Mouse (Mus musculus) left cerebral cortex, adult 9 months (tissue): ENCODE measurements around the gene Etfdh.

Experiments
- DNase-seq, 2 experiments: peaks; one replicate each; pipeline ENCODE4 v3.0.0; 2022; ENCODE audit warnings: low spot score in 2 of 2

Etfdh gene

GRCm38 (mm10) chr3:79629416-79629730 is at the start of gene Etfdh:
Gene Etfdh (minus strand): TSS chr3:79629500.
- peak in 1 of 2 experiments; percentile 59 for DNase-seq

DNA sequence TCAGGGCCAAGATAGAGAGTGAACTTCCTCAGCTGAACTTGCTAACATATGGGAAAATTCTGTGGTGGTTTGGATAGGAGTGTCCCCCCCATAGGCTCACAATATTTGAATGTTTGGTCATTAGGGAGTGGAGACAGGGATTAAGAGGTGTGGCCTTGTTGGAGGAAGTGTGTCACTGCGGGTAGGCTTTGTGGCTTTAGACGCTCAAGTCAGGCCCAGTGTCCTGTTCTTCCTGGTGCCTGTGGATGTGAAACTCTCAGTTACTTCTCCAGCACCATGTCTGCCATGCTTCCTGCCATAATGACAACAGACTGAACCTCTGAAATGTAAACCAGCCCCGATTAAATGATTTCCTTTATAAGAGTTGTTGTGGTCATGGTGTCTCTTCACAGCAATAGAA is 47.1 kb upstream of the Etfdh start:
- DNase-seq: no peak

DNA sequence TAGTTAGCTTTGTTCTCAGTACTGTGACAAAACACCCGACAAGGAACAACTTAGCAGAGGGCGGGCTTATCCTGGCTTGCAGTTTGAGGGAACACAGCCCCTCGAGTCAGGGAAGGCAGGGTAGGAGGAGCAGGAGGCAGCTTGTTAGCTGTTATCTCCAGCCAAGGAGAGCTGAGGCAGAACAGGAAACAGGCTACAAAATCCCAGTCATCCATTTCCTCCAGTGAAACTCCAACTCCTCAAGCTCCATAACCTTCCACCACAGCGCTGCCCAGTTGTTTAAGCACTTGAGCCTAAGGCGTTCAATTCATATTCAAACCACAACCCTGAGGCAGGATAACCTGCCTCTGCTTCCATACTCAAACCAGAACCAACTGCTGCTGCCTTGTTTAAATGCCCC is 45.3 kb upstream of the Etfdh start:
- no peak for DNase-seq

DNA sequence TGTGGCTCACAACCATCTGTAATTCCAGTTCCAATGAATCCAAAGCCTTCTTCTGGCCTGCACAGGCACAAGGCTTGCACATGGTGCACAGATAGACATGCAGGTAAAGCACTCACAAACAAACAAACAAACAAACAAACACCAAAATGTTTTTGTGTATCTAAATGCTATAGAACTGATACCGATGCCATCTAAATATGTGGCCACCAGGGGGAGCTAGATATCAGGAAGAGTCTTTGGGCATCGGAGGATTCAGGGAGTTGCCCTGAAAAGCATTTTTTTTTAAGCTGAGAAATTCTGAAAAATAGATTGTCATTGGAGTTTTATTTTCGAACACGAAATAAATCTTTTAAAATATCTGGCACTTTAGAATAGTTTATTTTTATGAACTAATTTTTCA is 43.8 kb upstream of the Etfdh start:
- DNase-seq: peak in 1 of 2 experiments; percentile 75

GRCm38 (mm10) chr3:79672188-79672587 is 42.9 kb upstream of the Etfdh start:
- no peak for DNase-seq

DNA sequence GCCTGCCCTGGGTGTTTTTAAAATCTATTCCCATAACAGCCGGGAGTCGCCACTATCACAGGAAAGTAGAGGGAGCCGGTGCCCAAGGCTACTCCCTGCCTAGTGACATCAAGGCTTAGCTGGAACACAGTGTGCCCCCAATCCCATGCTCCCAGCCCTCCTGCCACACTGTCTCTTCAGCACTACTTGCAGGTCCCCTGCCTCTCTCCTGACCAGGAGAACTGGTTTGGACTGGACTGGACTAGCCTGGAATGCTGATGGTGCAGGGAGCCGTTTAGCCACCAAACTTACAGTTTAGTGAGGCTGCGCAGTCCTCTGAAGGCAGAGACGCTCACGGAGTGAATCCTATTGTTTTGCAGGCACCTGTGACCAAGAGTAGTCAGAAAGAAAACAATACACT is 41.3 kb upstream of the Etfdh start:
- no peak for DNase-seq

DNA sequence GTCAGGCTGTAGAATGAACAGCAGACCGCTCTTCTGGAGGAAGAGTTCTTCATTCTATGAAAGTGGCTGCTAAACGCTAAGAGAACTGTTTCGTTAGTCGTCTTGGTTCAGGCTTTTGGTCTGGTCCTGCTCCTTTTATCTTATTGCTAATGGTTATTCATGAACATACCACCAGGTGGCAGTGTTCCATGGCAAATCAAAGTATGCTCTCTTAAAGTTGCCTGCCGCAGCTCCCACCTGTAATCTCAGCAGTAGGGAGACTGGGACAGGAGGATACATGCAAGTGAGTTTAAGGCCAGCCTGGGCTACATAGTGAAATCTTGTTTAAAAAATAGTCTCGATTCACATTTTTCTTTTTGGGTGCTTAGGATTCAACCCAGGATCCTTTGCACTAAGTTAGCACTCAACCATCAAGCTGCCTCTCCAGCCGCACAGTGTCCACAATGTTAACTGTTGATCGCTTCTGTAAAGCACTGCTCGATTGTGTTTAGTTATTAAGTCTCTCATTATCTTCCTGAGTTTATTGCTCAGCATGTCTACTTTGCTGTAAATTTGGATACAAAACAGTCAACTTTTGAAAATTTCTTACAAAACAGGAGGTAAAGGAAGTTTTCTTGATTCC is 35.6 kb upstream of the Etfdh start:
- DNase-seq: peak in 1 of 2 experiments; percentile 55

GRCm38 (mm10) chr3:79656682-79657081 is 27.4 kb upstream of the Etfdh start:
- DNase-seq: no peak

GRCm38 (mm10) chr3:79652129-79652528 is 22.8 kb upstream of the Etfdh start:
- no peak for DNase-seq

GRCm38 (mm10) chr3:79628561-79629415 is 512 bp downstream of the Etfdh start, which contains the start of gene 4930579G24Rik:
Gene 4930579G24Rik (plus strand): TSS chr3:79629079.
- DNase-seq: peak; percentile 98 to 100

- DNase-seq: no peak
Measured at GRCm38 (mm10) chr3:79628182-79628560, 1.1 kb downstream of the Etfdh start.

GRCm38 (mm10) chr3:79627484-79628181 is 1.7 kb downstream of the Etfdh start:
- no peak for DNase-seq

DNA sequence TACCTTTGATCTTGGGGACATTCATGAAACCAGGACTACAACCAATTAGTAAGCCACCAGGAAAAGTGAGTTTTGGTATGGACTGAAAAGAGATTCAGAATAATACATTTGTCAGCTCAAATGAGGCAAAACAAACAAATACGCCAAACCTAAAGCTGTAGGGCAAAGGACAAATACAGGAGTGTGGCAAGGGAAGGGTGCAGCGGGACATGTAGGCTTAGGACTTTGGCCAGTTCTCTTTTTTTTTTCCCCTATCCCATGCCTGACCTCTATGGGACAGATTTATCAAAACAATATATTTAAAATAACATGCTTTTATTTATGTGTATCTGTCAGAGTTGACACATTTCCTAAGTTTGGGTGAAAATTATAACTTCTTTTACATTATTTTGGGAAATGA is 19.4 kb downstream of the Etfdh start:
- DNase-seq: no peak

DNA sequence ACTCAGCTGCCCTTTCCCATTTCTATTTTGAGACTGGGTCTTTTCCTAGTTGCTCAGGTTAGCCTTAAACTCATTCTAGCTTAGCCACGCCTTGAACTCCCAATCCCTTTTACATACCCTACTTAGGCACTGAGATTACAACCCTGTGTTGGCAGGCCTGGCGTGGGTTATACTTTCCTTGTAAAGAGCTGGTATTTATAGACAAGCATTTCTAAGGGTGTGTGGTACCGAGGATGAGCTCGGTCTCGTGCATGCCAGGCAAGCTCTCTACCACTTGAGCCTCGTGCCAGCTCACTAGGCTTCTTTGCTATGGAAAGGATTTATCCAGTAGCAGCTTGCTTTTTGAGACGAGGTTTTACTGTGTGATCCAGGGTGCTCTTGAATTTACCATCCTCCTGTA is 33.8 kb downstream of the Etfdh start:
- no peak for DNase-seq

DNA sequence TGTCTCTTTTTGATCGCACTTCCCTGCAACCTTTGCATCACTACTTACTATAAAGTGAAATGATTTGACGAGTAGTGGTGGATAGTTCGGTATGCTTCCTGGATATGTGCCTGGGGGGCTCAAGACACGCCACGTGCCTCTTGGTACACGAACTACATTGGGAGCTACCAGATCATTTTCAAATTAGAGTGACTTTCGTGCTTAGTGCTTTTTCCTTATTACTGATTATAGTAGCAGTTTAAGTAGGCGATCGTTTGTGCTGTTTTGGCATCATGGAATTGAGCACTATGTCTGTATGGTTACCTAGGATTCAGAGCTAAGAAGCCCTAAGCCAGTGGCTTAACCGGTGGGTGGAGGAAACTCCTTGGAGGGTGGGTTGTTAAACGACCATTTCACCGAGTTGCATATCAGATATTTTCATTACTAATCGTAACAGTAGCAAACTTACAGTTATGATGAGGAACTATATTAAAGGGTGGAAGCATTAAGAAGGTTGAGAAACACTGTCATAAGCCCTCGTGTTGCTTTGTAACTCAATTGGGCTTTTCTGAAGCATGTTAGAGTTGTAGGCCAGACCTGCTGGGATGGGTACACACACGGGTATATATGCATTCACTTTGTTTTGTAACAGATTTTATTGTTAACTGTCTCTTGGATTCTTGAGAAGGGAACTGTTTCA is 37.4 kb downstream of the Etfdh start:
- DNase-seq: no peak

DNA sequence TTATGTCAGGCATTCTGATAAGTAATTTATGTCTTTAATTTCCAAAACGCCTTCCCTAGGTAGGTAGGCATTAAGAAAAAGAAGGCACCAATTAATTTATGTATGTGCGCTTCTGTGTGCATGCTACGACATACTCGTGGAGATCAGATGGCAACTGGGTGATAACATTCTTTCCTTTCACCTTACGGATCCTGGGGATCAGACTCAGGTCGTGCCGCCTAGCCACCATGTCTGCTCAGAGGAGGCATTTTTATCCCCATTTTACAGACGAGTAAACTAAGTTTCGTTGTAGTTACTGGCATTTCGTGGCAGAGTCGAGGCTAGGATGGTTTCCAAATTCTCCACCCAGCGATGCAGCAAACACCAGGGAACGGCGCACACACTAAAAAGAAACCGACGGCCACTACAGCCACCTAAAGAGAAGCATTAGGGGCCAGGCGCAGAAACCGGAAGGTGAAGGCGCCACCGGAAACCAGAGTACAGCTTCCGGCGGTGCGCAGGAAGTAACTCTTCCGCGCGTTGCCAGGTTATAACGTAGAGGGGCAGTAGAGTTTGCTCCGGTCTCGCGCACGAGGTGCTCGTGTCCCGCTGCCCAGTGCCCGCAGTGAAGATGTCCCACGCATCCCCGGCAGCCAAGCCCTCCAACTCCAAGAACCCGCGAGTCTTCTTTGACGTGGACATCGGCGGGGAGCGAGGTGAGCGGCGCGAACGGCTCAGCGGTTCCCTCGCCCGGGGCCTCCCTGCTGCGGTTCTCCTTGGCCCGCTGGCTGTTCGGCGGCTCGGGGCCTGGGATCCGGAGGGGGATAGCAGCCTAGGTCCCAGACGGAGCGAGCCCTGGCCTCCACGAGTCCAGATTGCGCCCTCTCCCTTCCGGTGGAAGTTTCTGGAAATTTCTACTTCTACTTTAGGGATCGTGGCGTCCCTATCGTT is 38.2 kb downstream of the Etfdh start, which contains the start of gene Ppid:
Gene Ppid, plus strand, starts transcription at position 480 of the 930 bp plus-strand sequence.
- DNase-seq: peak; percentile 25 to 77

DNA sequence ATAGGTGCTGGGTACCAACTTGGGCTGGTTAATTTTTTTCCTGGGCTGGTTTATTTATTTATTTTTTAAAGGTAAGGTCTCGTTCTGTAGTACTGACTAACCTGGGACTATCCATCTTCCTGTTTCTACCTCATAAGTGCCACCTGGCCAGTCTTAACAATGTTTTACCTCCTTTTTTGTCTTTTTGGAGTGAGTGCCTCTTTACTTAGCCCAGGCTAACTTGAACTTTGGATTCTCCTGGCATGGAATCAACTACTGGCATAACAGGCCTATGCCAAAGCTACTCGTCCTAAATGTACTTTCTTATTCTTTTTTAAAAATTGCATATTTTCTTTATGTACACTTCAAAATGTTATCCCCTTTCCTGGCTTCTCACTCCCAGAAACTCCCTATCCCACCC is 39.6 kb downstream of the Etfdh start:
- DNase-seq: no peak

DNA sequence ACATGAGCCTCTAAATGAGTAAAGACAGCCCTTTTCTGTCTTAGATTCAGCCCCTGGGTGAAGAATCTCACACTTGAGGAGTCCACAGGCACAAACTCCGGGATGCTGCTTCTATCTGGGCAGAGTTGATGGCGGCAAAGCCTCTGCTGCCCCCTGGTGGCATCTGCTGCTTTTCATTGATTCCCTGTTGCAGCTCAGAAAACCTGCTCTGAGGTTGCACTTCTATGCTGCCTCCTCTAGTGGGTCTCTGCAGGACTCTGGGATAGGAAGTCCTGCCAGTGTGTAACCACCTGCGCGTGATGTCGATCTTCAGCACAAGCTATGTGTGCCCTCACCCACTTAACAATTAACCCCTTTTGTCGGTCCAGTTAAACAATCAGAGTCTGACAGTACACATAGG is 42.5 kb downstream of the Etfdh start:
- peak; percentile 73 to 96 for DNase-seq

- no peak for DNase-seq
Measured at GRCm38 (mm10) chr3:79579891-79580575, 49.3 kb downstream of the Etfdh start.

- no peak for DNase-seq
Measured at GRCm38 (mm10) chr3:79578164-79578563, 51.1 kb downstream of the Etfdh start.
